Mouse (Mus musculus): ENCODE results near the gene Hddc2. TPM values are rescaled to one million over a fixed set of nuclear protein-coding genes. Genes with fewer than 3 reads are reported as not detected.

Gene Hddc2
- 32.0 and 45.0 TPM in 2 replicates for total RNA-seq (2021)
- long read RNA-seq, transcript Hddc2-201 (6 exons, 858 nt) = major isoform, 12 of 13 reads
- long read RNA-seq, partial matches to known transcripts = 0 of 13 reads
- long read RNA-seq, other reads (novel, unspliced or antisense) = 1 of 13 reads

DNA sequence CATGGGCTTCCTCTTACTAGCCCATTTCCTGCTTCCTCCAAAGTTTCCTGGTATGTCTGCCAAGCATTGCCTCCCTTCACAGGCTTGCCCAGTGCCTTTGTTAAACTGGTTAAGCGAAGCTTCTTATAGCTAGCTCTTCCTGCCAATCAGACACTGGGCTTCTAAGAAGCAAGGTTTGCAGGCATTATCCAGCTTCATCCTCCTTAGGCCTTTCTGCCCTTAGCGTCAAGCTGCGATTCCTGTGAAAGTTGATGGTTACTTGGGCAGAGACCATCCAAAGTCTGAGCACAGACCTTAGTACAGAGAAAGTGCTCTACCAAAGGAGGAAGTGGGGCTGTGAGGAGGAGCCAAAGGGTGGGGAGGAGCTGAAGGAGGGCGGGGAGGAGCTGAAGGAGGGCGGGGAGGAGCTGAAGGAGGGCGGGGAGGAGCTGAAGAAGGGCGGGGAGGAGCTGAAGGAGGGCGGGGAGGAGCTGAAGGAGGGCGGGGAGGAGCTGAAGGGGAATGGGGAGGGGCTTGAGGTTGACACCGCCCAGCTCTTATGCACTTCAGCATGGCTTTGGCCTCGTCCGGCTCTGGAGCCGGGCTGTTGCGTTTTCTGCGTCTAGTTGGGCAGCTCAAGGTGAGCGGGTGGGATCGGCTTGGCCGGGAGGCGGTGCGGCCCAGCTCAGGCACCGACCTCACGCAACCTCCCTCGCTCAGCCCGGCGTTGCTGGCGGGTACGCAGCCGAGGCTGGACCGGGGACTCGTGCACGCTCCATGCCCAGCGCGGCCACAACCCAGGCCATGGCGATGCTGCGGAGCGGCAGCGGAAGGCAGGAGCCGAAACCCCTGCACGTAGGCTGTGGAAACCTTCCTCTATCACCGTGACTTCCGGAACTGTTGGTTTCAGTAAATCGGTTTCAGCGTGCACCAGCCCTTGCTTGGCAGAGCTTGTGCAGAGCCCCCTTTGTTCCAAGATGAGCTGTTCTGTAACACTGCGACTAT, at the start of gene Hddc2:
Gene Hddc2 (plus strand): TSS at position 519 of the 984 bp plus-strand sequence.
- peak; percentile 76 for DNase-seq

DNA sequence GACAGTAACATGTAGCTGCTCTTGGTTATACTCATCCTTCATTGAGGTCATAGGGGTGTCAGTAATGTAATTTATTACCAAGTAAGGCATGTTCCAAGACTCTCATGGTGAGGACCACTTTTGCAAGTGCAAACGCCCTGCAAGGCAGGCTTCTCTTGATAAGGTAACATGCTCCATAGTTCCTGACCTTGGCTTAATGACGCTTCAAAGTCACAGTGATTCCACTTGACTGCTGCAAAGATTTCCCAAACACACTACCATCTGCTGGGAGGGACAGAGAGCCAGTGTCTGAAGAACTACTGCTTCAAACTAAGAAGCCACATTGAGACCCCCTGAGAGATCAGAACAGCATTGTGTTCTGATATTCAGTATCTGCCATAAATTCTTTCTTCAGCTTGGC, 40.4 kb upstream of the Hddc2 start:
- DNase-seq = no peak

DNA sequence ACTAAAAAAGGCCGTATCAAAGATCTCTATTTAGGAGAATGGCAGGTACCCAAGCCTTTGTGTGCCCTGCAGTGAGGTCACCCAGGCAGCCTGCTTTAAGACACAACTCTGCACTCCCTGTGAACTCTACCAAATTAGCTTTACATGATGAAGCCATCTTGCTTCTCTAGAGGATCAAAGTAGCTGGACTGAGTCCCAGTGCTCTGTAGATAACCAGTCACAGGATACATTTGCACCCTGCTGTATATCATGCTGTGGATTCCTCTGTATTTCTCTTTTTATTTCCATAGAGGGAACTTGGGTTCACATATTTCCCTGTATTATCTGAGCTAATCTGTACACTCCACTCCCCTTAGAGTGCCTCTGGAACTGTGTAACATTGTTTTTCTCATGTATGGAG, 40.0 kb upstream of the Hddc2 start:
- DNase-seq = no peak

DNA sequence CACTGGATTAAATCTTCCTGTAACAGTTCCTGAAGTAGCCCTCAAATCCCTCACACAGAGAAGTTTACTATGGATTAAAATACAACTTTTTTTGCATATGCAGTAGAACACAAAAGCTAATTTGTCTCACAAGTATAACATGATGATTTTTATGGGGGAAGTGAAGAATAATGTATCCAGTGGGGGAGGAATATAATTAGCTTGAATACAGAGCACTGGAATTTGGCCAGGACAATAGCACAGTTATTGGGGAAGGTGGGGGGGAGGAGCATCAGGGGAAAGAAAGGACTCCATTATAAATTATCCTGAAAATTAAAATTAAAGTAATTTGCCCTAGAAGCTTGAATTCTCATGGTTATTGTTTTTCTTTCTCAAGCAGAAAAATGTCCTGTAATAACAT, 25.4 kb upstream of the Hddc2 start:
- DNase-seq = no peak

DNA sequence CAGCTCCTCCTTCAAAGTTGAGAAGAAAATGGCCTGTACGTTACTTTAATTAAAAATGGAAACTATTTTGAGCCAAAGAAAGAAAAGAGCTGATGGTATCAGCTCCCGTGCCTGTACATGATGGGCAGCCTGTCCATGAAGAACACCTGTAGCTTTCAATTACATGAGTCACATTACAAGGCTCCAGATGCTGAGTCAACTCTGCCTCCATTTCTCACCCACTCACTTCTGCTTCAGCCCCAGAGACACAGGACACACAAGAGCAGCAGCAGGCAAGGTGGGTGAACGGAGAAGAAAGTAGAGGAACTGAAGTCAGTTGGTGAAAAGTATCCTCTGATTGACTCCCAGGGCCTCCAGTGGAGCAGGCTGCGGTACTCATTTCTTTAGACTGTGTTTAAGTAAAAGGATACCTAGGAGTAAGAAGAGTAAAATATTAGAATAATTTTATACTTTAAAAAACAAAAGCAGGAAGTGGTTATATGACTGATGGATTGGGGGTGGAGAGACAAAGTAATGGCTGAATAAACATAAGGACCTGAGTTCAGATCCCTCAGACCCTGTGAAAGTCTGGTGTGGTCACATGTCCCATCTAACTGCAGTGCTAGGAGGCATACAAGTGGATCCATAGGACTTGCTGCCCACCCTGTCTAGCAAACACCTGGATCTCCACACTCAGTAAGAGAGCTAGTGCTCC, 24.3 kb upstream of the Hddc2 start:
- no peak for DNase-seq

DNA sequence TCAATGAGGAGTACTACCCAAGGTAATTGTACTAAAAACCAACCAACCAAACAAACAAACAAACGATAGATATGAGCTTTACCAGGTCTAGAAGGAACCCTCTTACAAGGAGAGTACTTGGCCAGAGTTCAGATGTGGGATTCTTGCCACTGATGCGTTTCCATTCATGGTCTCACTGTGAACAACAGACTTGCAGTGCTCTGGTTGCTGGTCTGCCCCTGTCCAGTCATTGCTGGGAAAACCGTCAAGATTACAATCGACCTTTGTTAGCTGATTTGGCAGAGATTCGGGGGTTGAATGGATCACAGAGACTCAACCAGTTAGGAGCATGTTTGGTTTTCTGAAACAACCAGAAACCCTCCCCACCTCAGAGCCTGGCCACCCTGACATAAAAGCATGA, 17.5 kb upstream of the Hddc2 start:
- DNase-seq = no peak

GRCm38 (mm10) chr10:31296458-31296857, 16.7 kb upstream of the Hddc2 start:
- DNase-seq = no peak

DNA sequence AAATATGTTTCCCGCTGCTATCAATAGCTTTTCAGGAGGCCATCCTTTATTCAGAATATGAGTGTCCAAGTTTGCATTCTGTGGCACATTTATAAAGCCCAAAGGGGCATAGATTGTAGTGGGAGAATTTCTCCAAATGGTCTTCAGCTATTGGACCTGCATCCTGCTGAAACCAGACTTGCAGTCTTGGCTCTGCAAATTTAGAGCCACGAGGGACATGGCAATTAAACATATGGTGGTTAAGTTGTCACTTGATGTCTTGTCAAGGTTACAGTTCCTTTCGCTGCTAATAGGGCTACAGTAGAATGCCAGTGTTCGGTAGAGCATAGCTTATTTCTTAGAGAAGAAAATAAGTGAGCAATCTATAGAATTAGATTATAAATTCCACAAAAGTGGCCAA, 16.1 kb upstream of the Hddc2 start:
- no peak for DNase-seq

DNA sequence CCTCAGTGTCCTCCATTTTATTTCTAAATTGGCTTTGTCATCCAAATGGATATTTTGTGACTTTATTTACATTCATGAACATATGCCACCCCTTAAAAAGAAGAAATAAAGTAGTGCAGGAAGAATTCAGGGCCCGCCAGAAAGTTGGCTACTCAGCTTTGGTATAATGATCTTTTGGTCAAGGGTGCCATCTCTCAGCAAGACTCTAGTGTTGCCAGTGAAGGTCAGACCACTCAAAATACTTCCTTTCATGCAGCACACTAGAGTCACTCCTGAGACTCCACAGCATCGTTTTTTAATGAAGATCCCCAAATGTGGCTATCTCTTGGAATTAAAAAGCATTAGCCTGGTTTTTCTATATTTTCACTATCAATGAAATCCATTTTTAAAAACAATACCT, 14.9 kb upstream of the Hddc2 start:
- no peak for DNase-seq

GRCm38 (mm10) chr10:31298921-31299574, 14.1 kb upstream of the Hddc2 start:
- DNase-seq = peak; percentile 28

GRCm38 (mm10) chr10:31300292-31300691, 12.9 kb upstream of the Hddc2 start:
- DNase-seq = no peak

DNA sequence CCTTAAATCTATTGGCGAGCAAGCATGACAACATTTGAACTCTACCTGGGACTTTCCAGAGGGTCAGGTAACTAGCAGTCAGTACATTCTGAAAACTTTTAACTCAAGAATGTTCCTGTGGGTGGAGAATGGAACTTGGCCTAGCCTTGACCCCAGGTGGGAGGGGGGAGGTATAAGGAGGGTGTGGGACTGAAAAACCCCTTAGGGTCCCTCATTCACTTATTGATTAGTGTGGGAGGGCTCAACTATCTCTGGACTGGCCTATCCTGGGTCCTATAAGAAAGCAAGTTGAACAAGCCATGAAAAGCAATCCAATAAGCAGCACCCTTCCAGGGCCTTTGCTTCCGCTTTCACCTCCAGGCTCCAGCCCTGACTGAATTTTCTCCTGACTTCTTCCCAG, 9.7 kb upstream of the Hddc2 start:
- no peak for DNase-seq

- no peak for DNase-seq
Observed at GRCm38 (mm10) chr10:31307024-31307598, 6.1 kb upstream of the Hddc2 start.

GRCm38 (mm10) chr10:31318491-31318890, 5.3 kb downstream of the Hddc2 start:
- DNase-seq = no peak

- peak; percentile 61 for DNase-seq
Observed at GRCm38 (mm10) chr10:31329436-31329835, 16.3 kb downstream of the Hddc2 start.

GRCm38 (mm10) chr10:31330286-31330962, 17.2 kb downstream of the Hddc2 start:
- no peak for DNase-seq

GRCm38 (mm10) chr10:31331225-31331775, 18.1 kb downstream of the Hddc2 start:
- DNase-seq = peak; percentile 67

GRCm38 (mm10) chr10:31336432-31336831, 23.2 kb downstream of the Hddc2 start:
- no peak for DNase-seq

DNA sequence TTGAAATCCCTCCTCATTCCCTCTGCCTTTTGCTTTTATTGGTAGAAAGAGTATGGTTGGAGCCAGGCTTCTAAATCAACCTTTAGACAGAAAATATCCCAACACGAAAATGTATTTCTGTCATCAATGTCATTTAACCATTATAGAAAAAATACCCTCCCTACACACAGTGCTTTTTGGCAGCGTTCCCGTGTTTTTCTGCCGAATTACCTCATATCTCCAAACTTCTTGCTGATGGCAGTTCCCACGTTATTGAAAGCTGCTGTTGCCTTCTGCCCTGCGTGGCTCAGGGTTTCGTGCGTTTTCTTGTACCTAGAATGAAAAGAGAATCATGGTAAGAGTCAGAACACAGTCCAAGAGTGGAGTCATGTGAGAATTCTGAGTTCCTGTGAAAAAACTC, 33.2 kb downstream of the Hddc2 start:
- peak; percentile 23 for DNase-seq

- no peak for DNase-seq
Observed at GRCm38 (mm10) chr10:31351056-31351455, 37.9 kb downstream of the Hddc2 start.

- DNase-seq = no peak
Observed at GRCm38 (mm10) chr10:31352845-31353427, 39.8 kb downstream of the Hddc2 start.
